ENCODE assay signal across 8 mouse cellular contexts in the genomic region with DNA sequence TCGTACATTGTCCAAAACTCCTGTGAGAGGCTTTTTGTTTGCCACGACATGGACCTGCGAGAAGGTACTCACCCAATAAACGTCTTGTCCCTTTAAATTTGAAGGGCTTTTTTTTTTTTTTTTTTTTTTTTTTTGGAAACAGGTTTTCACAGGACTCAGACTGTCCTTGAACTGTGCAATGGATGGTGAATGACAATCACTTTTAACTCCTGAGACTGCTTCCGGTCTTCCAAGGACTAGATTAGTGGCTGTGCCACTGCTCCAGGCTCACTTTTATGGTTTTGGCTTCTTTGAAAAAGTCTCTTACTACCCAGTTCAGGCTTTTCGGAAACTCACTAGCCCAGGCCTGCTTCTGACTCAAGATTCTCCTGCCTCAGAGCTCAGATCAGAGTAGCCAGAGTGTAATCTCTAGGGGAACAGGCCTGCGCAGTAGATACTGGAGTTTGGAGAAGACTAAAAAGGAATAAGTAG. TPM values are rescaled to one million over a fixed set of nuclear protein-coding genes. Genes with fewer than 3 reads are reported as not detected.
DNase-seq lines count a peak whose midpoint lies in the region; ATAC-seq lines count a peak whose summit lies in the region.

No protein-coding gene starts in this region.

- DNase-seq in retina, embryonic 14.5 days (ENCODE audit: low spot score): peak; percentile 35
- no peak for DNase-seq in retina, postnatal 1 day
- DNase-seq in brain, adult 2 months (ENCODE audit: low read depth, low spot score): peak; percentile 33
- peak; percentile 61 for DNase-seq in gonadal fat pad, adult 2 months (ENCODE audit: low read depth)
- DNase-seq in right cerebral cortex, adult 18-20 months: no peak
- no peak for DNase-seq in layer of hippocampus, adult 9-11 months

- 17% methylated on average over 7 of the region's 7 CpGs for WGBS in kidney, embryonic 15.5 days
- 21% methylated on average over 7 of the region's 7 CpGs for WGBS in midbrain, embryonic 12.5 days

- peak; percentile 46 for ATAC-seq in kidney, embryonic 15.5 days (replicated peaks; ENCODE audit: low FRiP score)
- peak; percentile 59 for ATAC-seq in midbrain, embryonic 12.5 days (ENCODE audit: low FRiP score, low read depth)

- H3K27ac ChIP-seq in kidney, embryonic 15.5 days: peak overlapping the region; percentile 71
- 0 out of 2 replicates have a peak overlapping the region, but pooled peaks have one; percentile 30 for H3K27ac ChIP-seq in midbrain, embryonic 12.5 days (replicated peaks)

- peaks cover 12% of the 10 kb centered on the region for H3K4me1 ChIP-seq in kidney, embryonic 15.5 days
- peaks cover 7% of the 10 kb centered on the region; the same call in 1 of the 2 replicates for H3K4me1 ChIP-seq in midbrain, embryonic 12.5 days

- peaks cover 21% of the 10 kb centered on the region for H3K36me3 ChIP-seq in kidney, embryonic 15.5 days
- H3K36me3 ChIP-seq in midbrain, embryonic 12.5 days: no peaks in the 10 kb centered on the region

- H3K4me3 ChIP-seq in kidney, embryonic 15.5 days (replicated peaks): peak overlapping the region; percentile 65
- peak overlapping the region; percentile 61 for H3K4me3 ChIP-seq in midbrain, embryonic 12.5 days

- no peaks in the 10 kb centered on the region for H3K27me3 ChIP-seq in kidney, embryonic 15.5 days
- no peaks in the 10 kb centered on the region for H3K27me3 ChIP-seq in midbrain, embryonic 12.5 days

- H3K4me2 ChIP-seq in kidney, embryonic 15.5 days: peak overlapping the region; percentile 61
- peak overlapping the region; percentile 55 for H3K4me2 ChIP-seq in midbrain, embryonic 12.5 days (replicated peaks)

- H3K9me3 ChIP-seq in kidney, embryonic 15.5 days (replicated peaks): no peaks in the 10 kb centered on the region; the same call in 1 of the 2 replicates
- peaks cover 2% of the 10 kb centered on the region; the same call in 1 of the 2 replicates for H3K9me3 ChIP-seq in midbrain, embryonic 12.5 days

- H3K9ac ChIP-seq in kidney, embryonic 15.5 days: peak overlapping the region; percentile 54; the same call in 1 of the 2 replicates
- no peak overlapping the region for H3K9ac ChIP-seq in midbrain, embryonic 12.5 days (replicated peaks)

RNA-seq across cellular contexts. Expression of a gene that starts 0.4 kb away (rescaled TPM):
- polyA plus RNA-seq in gonadal fat pad, adult 2 months (2012; rRNA removed): 19.5 and 21.8 TPM in 2 replicates
- polyA plus RNA-seq in kidney, embryonic 15.5 days (2015; fragmentation: Nextera tagmentation; extraction: Ambion mirVana): 100 and 113 TPM in 2 replicates
- polyA plus RNA-seq in midbrain, embryonic 12.5 days (2016; fragmentation: Nextera tagmentation; extraction: Ambion mirVana): 73.3 and 76.1 TPM in 2 replicates

RNA-seq across cellular contexts. Expression of a gene that starts 7.1 kb away (rescaled TPM):
- polyA plus RNA-seq in gonadal fat pad, adult 2 months (2012; rRNA removed): 2.4 and 7.8 TPM in 2 replicates
- polyA plus RNA-seq in kidney, embryonic 15.5 days (2015; fragmentation: Nextera tagmentation; extraction: Ambion mirVana): 59.6 and 61.8 TPM in 2 replicates
- 66.7 and 73.5 TPM in 2 replicates for polyA plus RNA-seq in midbrain, embryonic 12.5 days (2016; fragmentation: Nextera tagmentation; extraction: Ambion mirVana)

RNA-seq across cellular contexts. Expression of a gene that starts 47.6 kb away (rescaled TPM):
- polyA plus RNA-seq in gonadal fat pad, adult 2 months (2012; rRNA removed): 9.5 and 11.9 TPM in 2 replicates
- 14.9 and 19.8 TPM in 2 replicates for polyA plus RNA-seq in kidney, embryonic 15.5 days (2015; fragmentation: Nextera tagmentation; extraction: Ambion mirVana)
- polyA plus RNA-seq in midbrain, embryonic 12.5 days (2016; fragmentation: Nextera tagmentation; extraction: Ambion mirVana): 3.7 and 4.5 TPM in 2 replicates

Comparison
In these comparisons a context has a peak if more than half of its experiments do, and no peak if none do; other contexts are left out.
1. DNase-seq: peak in retina, embryonic 14.5 days (single experiment), brain, adult 2 months (single experiment) and gonadal fat pad, adult 2 months (single experiment); none in retina, postnatal 1 day (single experiment), right cerebral cortex, adult 18-20 months (single experiment) and layer of hippocampus, adult 9-11 months (single experiment).